Comparison of ENCODE assay signal across 19 mouse cellular contexts in the genomic region with DNA sequence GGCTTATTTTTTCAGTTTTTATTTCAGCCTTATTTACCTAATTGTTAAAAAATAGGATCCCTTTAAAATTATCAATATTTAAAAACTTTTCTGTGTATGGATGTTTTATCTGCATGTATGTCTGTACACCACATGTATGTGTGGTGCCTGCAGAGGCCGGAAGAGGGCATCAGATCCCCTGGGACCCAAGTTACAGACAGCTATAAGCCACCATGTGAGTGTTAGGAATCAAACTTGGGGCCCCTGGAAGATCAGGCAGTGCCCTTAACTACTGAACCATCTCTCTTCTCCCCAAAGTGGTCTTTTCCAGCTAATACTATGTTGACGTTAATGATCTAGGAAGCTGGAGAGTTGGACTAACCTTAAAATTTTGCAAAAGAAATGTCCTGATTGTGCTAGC.
"Had no signal": no experiment of that assay in that cellular context is flagged by ENCODE, and none has a peak within 500 bp of the region (broad histone marks: within the 10 kb centered on the region; RNA-seq: fewer than 3 reads in every experiment).

No protein-coding gene starts in this region.

- H3K36me3 ChIP-seq: hindbrain, embryonic 15.5 days; kidney, embryonic 15.5 days had no signal

- H3K27me3 ChIP-seq: heart, embryonic 12.5 days; hindbrain, embryonic 13.5 days; hindbrain, embryonic 15.5 days; kidney, embryonic 15.5 days; limb, embryonic 13.5 days; limb, embryonic 15.5 days; liver, embryonic 12.5 days had no signal

- H3K4me2 ChIP-seq: heart, embryonic 12.5 days; hindbrain, embryonic 13.5 days; hindbrain, embryonic 15.5 days; kidney, embryonic 15.5 days; limb, embryonic 13.5 days; limb, embryonic 15.5 days; liver, embryonic 12.5 days had no signal

- H3K9ac ChIP-seq: forebrain, postnatal 0 days; heart, embryonic 12.5 days; hindbrain, embryonic 13.5 days; hindbrain, embryonic 15.5 days; kidney, embryonic 15.5 days; limb, embryonic 13.5 days; limb, embryonic 15.5 days; liver, embryonic 12.5 days; liver, embryonic 14.5 days had no signal

- H3K9me3 ChIP-seq: heart, embryonic 12.5 days; hindbrain, embryonic 13.5 days; hindbrain, embryonic 15.5 days; kidney, embryonic 15.5 days; limb, embryonic 13.5 days; limb, embryonic 15.5 days; liver, embryonic 12.5 days had no signal

- H3K27ac ChIP-seq: hindbrain, embryonic 15.5 days; hindbrain, postnatal 0 days; kidney, embryonic 15.5 days; kidney, postnatal 0 days; limb, embryonic 13.5 days; limb, embryonic 15.5 days; liver, embryonic 12.5 days; liver, embryonic 14.5 days had no signal

- DNase-seq: forebrain, postnatal 0 days; gastrocnemius, postnatal 14 days; gastrocnemius, postnatal 36 days; heart, postnatal 10 days; kidney, adult 11 months; layer of hippocampus, adult 9-11 months; layer of hippocampus, postnatal 36 days; left cerebral cortex, postnatal 4 days; lung, adult 18-20 months had no signal

- ATAC-seq: forebrain, postnatal 0 days; liver, embryonic 12.5 days had no signal

- H3K4me3 ChIP-seq: heart, embryonic 12.5 days; hindbrain, embryonic 13.5 days; hindbrain, embryonic 15.5 days; kidney, embryonic 15.5 days; limb, embryonic 13.5 days; limb, embryonic 15.5 days; liver, embryonic 12.5 days had no signal
